Mouse (Mus musculus) layer of hippocampus, adult 9-10 months (tissue): Measurements from ENCODE around the gene Ube2b.
A peak's percentile ranks its signal among the peaks of the same experiment; 100 is the strongest.

Source experiments
- DNase-seq: peaks from one replicate; pipeline ENCODE4 v3.0.0; 2022; ENCODE audit warnings: low spot score

Gene Ube2b

DNA sequence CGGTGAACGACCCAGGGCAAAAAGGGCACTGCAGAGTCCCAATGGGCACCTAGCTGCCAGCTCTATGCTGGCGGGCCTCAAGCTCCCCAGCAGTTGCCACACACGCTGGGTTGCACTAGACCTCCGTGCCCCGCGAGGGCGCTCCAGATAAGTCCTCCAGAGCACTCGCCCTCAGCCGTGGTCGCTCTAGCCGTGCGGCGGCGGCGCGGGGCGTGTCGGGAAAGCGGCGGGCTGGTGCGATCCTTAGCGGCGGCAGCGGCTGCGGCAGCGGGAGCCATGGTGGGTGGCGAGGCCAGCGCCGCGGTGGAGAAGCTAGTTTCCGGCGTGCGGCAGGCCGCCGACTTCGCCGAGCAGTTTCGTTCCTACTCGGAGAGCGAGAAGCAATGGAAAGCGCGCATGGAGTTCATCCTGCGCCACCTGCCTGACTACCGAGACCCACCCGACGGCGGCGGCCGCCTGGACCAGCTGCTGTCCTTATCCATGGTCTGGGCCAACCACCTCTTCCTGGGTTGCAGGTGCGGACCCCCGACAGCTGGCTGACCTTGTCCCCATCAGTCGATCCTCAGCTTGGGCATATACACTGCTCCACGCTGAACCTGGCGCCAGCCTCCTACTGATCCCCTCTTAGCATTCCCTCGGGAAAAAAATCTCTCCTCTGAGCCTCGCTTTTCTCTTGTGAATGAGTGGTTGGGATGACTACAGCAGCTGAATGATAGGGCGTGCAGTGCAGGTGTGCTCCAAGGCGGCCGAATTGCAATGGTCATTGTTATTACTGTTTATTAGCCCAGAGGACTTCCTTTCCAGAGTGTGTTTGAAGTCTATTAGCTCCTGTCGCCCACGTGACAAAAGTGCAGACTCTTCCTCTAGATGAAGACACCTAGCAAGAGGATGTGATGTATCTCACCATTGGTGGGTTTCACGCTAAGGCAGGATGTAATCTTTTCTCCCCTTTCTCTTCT lies 32.8 kb downstream of the Ube2b start, which contains the start of gene Cdkn2aipnl:
Gene Cdkn2aipnl, plus strand, starts transcription at position 219 of the 959 bp plus-strand sequence.
- peak; percentile 85 for DNase-seq

DNA sequence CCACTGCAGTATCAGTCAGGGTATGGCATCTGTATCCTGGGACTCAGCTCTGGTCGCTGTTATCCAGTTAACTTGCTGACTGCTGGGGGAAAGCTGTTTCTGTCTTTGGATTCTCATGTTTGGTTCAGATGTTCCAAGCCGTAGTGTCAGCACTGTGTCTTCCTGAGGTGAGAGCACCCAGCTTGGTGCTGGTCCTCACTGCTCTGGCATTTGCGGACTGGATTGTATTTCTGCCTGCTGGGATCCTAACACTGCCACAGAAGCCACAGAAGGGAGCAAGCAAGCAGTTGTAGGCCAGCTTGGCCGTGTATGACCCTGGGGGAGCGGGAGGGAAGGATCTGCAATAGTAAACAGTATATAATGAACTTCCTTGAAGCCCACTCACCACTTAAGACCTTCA lies 33.9 kb downstream of the Ube2b start:
- no peak for DNase-seq

DNA sequence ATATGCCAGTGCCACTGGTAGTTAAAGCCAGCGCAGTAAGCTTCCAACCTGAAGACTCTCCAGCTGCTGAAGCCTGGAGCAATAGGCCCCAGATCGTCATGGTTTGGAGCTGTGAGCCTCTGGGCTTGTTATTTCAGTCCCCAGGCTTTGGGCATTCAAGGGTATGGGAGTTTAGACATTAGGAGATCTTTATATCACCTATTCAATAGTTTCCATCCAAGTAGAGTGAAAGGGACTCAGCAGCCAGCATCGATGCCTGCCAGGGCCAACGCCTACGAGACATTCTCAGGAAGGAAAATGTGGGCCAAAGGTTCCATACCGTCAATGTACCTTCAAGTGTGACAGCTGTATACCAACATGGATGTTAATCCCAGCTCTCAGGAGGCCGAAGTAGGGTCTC lies 38.3 kb downstream of the Ube2b start:
- DNase-seq = no peak

DNA sequence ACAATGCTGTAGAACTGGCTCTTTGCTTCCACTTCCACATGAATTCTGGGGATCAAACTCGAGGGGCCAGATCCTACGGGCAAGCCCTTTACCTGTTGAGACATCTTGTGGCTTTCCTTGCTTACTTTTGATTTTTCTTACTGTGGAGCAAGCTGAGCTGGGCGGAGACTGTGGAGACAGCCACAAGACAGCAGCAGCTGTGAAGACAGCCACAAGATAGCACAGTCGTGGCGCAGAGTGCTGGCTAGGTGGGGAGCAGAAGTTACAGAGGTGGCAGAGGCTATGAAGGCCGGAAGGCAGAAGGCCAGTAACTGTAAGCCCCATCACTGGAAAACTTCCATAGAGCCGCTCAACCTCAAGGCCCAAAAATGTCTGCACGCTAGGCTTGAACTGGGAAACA lies 38.8 kb downstream of the Ube2b start:
- DNase-seq = no peak

DNA sequence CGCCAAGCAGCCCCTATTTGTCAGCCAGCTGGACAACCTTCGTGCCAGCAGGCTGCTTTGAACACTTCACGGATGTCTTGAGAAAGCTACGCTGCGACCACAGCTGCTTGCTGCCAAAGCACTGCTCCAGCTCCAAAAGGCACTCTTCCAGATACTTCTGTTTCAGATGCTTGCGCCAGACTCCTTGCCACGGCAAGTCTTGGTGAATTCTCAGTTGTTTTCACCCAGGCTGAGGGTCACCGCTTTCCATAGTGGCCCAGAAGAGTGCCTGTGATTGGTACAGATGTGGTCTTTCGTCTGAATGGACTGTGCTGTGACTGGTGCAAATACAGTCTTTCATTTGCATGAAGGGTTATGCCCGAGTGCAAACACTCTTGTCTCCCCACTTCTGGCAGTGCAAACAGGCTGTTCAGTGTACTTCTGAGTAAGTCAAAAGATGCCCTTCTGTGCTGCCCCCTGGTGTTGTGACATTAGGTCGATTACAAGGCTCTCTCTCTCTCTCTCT lies 39.5 kb downstream of the Ube2b start:
- DNase-seq = no peak

DNA sequence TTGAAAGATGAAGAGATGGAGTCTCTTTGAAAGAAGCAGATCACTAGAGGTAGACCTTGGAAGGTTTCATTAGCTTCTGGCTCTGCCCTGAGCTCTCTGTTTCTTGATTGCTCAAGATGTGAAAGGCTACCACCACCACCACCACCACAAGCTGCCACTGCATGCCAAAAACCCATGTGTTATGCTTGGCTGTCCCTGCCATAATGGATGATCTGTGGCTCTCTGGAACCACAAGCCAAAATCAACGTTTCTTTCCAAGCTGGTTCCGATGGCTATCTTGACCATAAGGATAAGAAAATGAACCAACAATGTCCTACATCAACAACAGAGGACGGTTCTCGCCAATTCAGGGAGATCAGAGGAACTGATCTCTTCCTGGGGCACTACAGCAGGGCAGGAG lies 40.5 kb downstream of the Ube2b start:
- no peak for DNase-seq

DNA sequence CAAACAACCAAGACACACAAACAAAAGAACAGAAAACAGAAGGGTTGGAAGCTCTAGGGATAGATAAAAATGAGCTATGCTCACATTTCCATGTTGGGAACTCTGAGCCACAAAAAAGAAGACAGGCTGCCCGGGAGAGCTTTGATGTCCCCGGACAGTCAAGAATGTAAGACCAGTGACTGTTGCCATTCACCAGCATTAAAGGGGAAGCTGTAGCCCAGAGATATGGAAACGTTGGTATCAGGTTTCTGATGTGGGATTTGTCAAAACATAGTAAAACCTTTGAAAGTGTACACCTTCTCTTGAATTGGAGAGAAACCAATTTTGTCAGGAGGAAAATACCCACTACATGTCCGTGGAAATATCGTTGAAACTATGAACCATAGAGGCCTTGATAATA lies 41.1 kb downstream of the Ube2b start:
- no peak for DNase-seq

DNA sequence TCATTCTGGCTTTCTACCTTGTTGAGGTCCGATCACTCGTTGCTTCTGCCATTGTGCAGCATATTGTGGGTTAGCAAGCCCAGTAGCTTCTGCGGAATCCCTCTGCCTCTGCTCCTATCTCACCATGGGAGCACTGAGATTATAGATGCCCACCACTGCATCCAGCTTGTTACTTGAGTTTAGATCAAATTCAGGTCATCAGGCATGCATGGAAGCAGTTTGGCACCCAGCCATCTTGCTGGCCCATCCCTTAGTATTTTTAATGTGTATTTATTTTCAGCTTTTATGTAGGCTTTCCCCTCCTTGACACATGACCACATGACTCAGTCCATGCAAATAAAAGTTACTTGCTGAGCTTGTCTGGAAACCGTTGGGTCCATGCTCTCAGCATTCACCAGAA lies 42.8 kb downstream of the Ube2b start:
- no peak for DNase-seq

DNA sequence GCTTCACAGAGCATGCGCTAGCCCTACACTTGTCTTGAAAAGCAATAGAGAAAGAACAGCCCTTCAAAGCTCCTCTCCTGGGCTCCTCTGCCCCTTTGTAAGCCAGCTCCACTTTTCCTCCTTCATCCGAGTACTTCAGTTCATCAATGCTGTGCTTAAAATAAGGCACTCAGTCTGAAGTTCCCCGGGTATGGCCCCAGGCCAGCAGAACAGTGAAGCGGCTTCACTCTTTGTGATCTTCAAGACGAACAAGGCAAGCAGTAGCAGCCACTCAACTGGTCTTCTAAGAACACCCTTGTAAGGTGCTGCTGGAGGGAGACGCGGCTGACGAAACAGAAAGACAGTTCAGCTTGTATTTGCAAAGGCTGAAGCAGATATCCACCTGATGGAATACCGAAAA lies 44.5 kb downstream of the Ube2b start:
- DNase-seq = no peak

DNA sequence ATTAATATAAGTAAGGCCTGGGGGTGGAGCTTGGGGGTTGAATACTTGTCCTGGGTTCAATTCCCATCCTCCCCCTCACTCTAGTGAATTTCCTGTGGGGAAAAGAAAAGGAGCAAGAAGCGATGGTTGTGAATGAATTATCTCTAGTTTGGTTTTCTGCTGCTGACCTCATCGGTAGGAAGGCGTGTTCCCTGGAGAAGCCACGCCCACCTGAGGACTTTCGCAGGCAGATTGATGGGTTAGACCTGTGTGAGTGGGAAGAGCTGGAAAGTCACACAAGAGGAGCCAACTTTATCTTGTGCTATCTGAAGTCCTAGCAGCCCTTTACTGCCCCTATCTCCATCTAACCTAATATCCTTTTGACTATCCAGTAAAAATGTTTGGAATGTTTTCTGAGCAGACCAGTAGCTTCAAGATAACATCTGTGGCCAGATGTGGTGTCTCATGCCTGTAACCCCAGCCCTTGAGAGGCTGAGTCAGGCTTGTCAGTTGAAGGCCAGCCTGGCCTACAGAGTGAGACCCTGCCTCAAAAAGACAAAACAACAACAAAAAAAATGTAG lies 48.6 kb downstream of the Ube2b start:
- no peak for DNase-seq

DNA sequence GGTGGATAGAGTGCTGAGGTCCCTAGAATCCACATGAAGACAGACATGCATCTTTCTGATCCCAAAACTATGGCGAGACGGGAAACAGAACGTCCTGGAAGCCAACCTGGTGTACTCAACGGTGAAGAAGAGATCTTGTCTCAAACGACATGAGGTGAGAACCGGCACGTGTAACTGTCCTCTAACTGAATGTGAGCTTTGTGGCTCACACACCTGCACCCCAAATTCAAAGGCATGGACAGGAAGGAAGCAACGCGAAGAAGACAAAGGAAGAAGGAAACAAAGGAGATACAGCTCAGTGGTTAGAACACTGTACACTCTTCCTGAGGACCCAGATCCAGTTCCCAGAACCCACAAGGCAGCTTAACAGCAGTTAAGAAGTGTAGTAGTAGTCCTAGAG lies 50.6 kb downstream of the Ube2b start:
- no peak for DNase-seq

DNA sequence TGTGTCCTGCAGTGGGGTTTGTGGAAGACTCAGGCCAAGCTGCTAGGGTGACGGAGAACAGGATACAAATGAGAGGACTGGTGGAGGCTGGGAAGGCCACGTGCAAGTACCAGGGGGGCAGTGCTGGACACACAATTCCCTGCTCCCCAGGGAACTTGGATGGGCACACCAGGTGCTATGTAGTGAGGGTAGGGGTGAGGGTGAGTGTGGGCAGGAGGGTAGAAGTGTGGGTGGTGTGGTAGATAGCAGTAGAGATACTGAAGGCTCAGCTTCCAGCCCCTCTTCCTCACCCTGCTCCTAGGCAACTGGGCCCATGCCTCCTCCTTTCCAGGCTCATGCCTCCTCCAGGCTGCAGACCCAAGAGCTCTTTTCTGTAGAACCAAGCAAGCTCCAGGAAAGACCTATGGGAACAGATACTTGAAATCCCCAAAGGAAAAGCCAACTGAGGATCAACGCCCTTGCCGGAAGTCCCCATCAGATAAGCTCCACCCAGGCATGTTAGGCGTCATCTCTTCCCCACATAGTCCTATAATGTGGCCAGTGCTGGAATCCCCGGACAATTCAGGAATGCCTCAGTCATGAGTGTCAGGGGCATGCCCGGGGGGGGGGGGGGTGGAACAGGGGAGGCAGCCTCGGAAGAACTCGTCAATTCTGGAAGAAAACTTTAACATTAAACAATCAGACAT lies 51.3 kb downstream of the Ube2b start:
- DNase-seq = no peak

DNA sequence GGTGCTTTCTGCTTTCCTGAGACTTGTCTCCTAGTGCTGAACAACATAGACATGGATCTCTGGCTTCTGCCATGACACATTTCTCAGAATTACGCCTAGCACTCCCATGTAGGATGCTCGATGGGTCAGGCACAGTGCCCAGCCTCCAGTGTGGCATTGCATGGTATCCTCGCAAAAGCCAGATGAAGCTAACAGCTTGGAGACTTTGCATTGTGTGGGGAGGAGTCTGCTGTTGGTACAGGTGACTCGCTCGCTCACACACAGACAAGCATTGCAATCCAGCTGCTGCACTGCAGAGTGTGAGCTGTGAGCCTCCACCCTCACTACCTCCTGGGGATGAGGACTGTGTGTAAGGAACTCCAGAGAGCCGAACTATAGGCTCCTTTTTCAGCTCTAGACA lies 54.4 kb downstream of the Ube2b start:
- no peak for DNase-seq

DNA sequence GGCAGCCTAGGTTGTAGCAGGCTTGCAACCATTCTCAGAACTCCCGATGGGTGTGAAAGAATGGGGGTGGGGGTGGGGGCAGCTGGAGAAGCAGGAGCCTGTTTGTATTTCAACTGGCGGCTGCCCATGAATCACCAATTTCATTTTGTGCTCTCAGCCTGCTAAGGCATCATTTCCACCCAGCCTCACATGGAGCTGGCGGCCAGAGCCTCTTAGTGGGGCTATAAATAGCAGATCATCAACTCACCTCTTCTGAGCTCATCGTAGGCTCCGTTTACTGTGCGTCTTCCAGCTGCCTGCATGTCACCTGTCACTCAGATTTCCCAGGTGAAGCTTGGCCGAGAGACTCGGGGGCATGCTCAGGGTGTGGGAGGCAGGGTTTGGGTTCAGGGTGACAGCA lies 55.0 kb downstream of the Ube2b start:
- no peak for DNase-seq

DNA sequence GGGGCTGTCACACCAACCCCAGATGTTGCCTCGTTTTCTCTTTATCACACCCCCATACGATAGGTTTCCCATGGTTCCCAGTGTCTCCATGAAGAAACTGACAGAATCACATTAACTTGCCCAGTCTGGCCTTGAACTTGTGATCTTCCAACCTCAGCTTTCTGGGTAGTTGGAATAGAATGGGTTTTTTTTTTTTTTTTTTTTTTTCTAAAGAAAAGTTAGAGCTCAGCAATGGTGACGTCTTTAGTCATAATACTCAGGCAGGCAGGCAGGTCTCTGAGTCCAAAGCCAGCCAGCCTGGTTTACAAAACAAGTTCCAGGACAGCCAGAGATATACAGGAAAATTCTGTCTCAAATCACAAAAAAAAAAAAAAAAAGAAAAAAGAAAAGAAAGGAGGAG lies 56.3 kb downstream of the Ube2b start:
- no peak for DNase-seq

DNA sequence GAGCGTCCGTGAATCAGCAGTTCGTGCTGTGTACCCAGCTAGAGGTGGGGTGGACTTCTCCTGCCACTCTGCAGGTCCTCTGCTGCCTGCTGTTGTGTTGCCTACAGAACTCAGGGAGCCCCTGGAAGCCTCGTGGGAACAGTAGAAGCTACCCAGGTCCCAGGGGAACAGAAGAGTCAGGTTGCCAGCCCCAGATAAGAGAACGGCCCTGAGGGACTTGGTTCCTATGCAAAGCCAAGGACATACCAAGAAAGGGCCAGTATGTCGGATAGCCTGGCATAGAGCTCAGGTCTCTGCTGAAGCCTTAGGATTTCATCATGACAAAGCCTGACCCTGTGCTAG lies 57.1 kb downstream of the Ube2b start:
- DNase-seq = no peak

DNA sequence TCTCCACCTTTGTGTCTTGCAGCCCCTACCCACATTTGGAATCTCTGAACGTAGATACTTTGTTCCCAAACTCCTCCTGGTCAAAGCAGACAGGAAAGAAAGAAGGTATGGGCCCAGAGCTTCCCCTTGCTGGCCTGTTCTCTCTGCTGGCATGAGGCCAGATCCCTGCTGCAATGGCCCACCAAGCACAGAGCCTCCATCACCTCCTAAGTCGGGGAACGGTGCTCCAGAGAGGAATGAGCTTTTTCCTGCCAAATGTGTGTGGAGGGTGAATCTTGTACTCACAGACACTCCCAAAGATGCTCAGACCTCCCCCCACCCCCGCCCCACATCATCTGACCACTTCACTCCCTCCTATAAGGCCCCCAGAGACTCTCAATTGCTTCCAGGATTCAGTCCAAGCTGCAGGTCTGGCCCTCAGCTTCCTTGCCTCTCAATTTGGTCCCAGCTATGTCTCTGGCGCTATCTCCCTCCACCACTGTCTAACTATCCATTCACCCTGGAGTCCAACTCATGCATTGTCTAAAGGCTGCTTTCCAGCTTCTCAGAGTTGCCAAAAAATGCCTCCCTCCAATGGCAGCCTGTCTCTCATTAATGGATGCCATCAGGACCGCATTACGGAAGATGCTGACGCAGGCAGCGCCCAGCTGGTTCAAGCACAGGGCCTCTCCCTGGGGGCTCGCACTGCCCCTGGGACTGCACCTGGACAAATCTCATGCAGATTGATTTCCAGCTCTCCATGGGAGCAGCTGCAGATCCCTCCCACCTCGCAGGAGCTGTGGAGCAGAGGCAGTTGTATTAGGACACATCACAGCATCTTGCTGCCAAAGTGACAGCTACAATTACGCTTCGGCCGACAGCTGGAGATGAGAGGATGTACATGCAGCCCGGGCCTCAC lies 57.7 kb downstream of the Ube2b start:
- no peak for DNase-seq

DNA sequence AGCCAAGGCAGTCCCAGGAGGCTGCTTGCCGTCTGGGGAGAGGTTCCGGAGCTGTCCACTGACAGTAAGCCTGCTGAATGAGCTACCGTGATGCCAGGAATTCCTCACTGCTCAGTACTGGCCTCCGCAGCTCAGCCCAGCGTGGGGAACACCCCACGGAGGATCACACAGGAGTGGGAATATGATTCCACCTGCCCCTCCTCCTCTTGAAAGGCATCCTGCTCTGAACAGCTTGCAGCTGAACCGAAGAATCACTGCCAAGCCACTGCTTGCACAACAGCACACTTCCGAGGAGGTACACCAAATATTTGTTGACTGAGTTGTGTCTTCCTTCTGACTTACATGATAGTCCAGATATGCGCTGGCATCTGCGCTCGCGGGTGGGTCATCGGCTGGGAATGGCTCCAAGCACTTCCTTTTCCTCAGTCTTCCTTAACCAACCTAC lies 60.0 kb downstream of the Ube2b start:
- no peak for DNase-seq

DNA sequence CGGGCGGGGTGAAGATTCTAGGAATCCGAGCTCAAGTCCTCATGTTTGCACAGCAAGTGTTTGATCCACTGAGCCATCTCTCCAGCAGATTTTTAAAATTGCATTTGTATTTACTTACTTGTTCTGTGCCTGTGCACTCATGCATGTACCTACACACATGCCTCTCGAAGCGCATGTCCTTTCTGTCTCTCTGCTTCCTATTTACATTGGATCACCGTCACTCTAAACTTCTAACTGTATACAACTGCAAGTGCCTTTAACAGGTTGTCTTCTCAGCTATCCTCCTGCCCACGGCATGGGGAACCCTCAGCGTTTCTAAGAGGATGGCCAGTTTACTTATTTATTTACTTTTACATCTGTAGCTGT lies 61.0 kb downstream of the Ube2b start:
- no peak for DNase-seq

DNA sequence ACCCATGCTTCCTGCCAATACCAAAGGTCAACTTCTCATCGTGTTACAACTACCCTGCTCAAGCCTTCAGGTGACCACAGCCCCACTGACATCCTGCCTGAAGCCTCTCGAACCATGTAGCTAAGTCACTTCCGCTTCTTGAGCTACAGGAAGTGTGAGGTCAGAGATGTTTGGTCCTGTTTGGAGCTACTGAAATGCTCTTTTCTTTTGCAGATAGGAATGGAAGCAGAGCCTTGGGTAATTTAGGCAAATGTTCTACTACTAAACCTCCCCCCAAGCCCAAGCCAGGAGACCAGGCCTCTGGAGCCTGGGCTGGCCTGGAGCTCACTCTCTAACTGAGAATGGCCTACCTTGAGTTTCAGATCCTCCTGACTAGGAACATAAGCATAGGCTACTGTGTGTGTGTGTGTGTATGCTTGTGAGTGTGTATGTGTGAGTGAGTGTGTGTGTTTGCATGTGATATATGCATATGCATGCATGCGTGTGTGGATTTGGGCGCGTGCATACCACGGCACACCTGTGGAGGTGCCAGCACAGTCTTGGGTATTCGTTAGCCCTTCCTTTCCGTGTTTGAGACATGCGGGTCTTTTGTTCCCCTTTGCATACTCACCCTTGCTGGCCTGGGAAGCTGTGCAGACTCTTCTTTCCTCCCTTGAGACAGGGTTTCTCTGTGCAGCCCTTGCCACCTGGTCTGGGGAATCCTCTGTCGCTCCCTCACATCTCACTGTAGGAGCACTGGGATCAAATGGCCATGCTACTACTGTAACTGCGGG lies 61.6 kb downstream of the Ube2b start:
- no peak for DNase-seq

DNA sequence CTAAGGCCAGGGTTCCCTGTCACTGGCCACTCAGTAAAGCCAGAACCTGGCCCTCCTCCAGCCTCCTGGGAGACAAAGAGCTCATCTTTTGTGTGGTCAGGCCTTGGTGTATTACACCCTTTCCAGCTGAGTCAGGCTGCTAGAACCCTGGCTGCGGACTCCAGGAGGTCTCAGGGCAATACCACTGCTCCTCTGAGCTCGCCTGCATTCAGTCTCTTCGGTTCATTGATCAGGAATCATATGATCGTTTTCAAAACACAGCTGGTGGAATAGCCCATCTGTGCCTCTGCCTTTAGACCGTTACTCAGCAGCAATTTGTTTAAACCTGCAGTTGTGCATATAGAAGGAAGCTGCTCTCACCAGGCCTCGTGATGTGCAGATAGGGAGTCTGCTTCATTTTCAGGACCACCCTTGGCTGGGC lies 63.2 kb downstream of the Ube2b start:
- DNase-seq = no peak
